Mouse (Mus musculus): ENCODE data around the gene Cuta.
"Not testable (repeated sequence)": the region's sequence is repeated elsewhere in the genome, so short reads cannot be mapped to it uniquely, and the experiment has no call there.

The Cuta gene

DNA sequence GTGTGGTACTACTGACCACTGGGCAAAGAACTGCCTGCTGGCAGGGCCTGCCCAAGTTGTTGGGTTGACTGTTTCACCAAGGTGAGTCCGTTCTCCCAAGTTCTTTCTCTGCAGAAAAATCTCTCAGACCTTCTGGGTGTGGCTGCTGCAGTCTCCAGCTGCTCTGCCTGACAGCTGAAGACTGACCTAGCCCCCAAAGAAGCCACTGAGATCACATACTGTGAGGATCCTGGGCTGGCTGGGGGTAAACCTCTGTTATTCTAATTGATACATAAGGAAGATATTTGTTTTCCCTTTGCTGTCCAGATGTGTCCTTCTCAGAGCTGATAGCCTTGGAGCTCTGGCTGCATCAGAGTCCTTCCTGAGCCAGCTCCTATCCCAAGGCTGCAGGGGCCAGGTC, 24.1 kb downstream of the Cuta start:
- in situ Hi-C loops (cut with MboI; ENCODE audit: low pct_unique_long_range_greater_than_20kb in 1 of 2, low sequenced_read_pairs in 2 of 2, unreplicated experiment in 1 of 2): no loop called here

DNA sequence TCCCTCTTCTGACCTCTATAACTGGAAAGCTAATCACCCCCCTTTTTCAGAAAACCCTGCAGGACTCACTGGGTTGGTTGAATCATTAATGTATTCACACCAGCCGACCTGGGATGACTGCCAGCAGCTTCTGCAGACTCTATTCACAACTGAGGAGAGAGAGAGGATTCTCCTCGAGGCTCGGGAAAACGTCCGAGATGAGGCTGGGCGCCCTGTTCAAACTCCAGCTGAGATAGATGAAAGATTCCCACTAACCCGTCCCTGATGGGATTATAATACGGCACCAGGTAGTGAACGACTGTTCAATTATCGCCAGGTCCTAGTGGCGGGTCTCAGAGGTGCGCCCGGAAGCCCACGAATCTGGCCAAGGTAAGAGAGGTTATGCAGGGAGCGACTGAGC, 31.9 kb downstream of the Cuta start:
- in situ Hi-C loops (cut with MboI; ENCODE audit: low pct_unique_long_range_greater_than_20kb in 1 of 2, low sequenced_read_pairs in 2 of 2, unreplicated experiment in 1 of 2): not testable (repeated sequence)

DNA sequence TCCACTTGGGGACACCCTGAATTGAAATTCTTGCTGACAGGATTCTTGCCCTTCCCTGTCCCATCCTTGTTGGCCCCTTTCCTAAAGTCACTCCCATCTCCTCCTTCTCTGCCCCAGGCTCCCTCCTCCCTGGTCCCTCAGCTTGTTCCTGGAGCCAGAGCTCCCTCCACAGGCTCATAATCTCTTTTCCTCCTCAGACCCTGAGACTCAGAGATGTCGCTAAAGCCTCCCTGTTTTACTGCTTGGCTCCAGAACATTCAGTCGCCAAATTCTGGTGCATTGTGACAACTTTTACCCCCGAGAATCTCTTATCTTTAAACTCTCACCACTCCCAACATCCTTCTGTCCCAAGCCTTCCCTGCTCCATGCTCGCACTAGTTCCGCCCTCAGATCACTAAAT, 35.0 kb downstream of the Cuta start:
- in situ Hi-C loops (cut with MboI; ENCODE audit: low pct_unique_long_range_greater_than_20kb in 1 of 2, low sequenced_read_pairs in 2 of 2, unreplicated experiment in 1 of 2): no loop called here

DNA sequence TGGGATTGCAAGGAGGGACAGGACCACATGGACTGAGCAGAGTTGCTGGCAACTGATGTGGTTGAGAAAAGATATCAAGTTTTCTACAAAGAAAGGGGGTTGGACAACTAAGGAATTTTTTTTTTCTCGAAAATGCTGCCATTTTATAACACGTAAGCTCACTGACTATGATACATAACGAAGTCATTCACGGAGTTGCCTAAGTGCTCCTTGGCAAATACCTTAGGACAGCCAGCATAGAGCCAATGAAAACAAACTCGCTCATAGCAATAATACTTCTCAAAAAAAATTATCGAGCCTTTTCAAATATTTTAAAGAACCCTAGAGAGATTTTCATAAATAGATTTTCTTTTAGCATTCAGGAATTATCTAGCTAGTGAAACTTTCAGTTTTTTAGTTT, 38.5 kb downstream of the Cuta start:
- in situ Hi-C loops (cut with MboI; ENCODE audit: low pct_unique_long_range_greater_than_20kb in 1 of 2, low sequenced_read_pairs in 2 of 2, unreplicated experiment in 1 of 2): no loop called here

DNA sequence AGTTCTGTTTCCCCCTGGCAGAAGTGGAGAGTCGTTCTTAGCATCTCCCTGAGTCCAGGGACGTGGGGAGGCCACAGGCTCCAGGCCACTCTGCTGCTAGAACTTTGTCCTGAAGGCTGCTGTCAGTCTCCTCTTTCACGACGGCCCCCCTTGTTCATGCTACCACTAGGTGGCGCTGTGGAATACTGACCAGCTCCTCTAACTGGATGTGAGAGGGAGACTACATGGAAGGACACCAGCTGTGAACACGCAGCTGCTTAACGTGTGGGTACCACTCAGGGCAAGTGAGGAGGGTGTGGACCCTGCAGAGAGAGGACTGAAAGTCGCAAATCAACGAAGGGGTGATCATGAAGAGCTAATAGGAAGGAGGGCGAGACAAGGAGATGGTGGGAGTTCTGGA, 43.8 kb downstream of the Cuta start:
- in situ Hi-C loops (cut with MboI; ENCODE audit: low pct_unique_long_range_greater_than_20kb in 1 of 2, low sequenced_read_pairs in 2 of 2, unreplicated experiment in 1 of 2): loop anchor here in 1 of 2 experiments (25.0 kb wide), 2 partner anchors 183 to 433 kb away; partner anchors contain the start of gene Crebrf

DNA sequence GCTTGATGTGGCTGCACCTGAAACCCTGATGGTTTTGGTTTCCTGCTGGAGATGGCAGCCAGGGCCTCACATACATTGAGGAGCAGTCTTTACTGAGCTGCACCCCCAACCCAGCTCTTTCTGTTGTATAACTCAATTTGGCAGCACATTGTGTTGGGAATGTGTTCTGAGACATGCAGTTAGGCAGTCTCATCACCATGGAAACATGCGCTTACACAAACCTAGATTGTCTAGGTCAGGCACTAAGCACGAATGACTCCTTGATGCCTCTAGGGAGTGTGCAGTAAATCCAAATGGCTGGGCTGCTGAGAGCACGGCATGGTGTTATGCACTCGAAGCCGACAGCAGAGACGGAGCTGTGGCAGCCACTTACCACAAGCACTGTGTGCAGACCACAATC, 45.0 kb downstream of the Cuta start:
- in situ Hi-C loops (cut with MboI; ENCODE audit: low pct_unique_long_range_greater_than_20kb in 1 of 2, low sequenced_read_pairs in 2 of 2, unreplicated experiment in 1 of 2): loop anchor here in 1 of 2 experiments (25.0 kb wide), 2 partner anchors 182 to 432 kb away; partner anchors contain the start of gene Crebrf

DNA sequence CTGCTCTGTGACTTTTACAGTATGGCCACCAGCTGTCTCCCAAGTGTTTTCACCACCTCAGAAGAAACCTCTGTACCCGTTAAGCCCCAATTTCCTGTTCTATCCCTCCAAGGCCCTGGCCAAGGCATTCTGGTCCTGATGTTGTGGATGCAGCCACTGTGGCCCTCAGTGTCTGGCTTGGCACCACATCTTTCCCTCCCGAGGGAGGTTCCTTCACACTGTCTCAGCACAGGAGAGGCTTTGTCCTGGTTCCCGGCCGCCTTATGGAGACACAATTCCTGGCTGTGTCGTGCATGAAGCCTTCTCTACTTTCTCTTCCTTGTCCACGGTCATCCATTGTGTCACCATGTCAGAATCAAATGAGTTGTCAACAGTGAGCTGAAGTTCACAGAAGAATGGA, 45.9 kb downstream of the Cuta start:
- in situ Hi-C loops (cut with MboI; ENCODE audit: low pct_unique_long_range_greater_than_20kb in 1 of 2, low sequenced_read_pairs in 2 of 2, unreplicated experiment in 1 of 2): loop anchor here in 1 of 2 experiments (25.0 kb wide), 2 partner anchors 181 to 431 kb away; partner anchors contain the start of gene Crebrf

DNA sequence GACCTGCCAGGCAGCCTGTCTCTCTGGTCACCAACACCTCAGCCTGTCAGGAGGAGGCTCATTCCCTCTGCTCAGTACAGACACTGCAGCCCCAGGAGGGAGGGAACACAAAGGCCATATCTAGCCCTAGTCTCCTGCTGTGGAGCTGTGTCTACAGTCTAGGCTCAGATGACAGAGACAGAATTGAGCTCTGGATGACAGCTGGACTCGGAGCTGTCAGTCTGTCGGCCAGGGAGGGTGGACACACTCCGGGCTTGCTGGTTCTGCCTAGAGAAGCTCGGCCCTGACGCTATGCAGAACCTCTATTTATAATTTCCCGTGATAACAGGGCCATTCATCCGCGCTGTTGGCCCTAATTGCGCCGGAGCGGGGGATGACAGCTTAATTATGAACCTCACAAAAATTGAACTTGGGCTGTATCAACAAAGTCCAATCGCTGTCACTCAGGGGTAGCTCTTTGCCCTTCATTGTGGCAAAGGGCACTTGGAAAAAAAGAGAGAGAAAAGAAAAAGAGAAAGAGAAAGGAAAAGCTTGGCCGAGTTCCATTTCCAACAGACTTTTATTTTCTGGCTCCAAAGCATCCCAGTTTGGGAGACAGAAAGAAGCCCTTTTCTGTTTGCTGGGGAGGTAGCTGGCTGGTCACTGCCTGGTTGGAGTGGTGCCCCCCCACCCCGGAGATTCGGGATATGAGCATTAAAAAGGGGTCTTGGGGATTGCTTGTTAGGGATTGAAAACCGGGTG, 46.6 kb downstream of the Cuta start:
- in situ Hi-C loops (cut with MboI; ENCODE audit: low pct_unique_long_range_greater_than_20kb in 1 of 2, low sequenced_read_pairs in 2 of 2, unreplicated experiment in 1 of 2): loop anchor here in 1 of 2 experiments (25.0 kb wide), 2 partner anchors 181 to 431 kb away; partner anchors contain the start of gene Crebrf

DNA sequence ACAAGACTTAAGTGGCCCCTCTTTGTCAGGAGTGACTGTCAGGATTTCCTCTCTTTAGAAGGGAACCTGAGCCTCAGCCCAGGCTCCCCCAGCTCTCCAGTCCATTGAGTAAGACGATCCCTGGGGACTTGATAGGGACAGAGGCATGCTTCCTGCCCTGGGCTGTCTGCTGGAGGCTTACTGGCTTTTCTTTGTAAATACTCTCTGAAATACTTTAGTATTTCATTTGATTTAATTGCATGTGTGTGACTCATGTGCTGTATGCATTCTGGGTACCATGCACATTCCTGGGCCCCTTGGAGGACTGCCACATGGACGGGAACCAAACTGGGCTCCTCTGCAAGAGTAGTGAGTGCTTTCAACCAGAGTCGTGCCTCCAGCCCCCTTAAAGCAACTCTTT, 51.4 kb downstream of the Cuta start:
- in situ Hi-C loops (cut with MboI; ENCODE audit: low pct_unique_long_range_greater_than_20kb in 1 of 2, low sequenced_read_pairs in 2 of 2, unreplicated experiment in 1 of 2): loop anchor here in 1 of 2 experiments (25.0 kb wide), 2 partner anchors 176 to 426 kb away; partner anchors contain the start of gene Crebrf

DNA sequence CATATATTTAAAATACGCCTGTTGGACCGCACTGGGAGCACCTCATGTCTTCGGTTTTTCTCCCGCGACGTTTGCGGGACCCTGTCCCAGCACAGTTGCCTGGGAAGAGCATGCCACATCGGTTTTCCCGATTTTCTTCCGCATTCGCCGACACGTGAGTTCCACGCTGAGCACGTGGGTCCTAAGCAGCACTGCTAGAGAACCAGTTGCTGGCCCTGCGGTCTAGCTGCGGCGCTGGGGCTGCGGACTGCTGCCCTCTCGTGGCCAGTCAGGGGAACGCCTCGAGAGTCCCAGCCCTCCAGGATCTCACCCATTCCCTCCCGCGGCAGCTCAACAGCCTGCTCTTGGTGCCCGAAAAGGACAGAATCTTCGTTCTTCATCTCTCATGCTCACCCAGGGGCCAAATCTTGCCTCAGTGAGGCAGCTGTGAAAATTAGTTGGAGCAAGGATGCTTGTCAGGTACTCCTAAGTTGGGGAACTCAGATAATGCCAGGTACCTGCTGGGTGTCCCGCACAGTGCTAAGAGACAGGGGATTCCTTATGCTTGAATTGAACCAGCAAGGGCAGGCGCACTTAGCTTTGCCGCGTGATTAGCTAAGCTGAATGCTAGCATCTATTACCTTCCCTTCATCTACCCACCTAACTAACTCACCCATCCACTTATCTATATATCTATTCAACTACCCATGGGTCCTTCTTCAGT, 53.2 kb downstream of the Cuta start:
- in situ Hi-C loops (cut with MboI; ENCODE audit: low pct_unique_long_range_greater_than_20kb in 1 of 2, low sequenced_read_pairs in 2 of 2, unreplicated experiment in 1 of 2): loop anchor here in 1 of 2 experiments (25.0 kb wide), 2 partner anchors 174 to 424 kb away; partner anchors contain the start of gene Crebrf

DNA sequence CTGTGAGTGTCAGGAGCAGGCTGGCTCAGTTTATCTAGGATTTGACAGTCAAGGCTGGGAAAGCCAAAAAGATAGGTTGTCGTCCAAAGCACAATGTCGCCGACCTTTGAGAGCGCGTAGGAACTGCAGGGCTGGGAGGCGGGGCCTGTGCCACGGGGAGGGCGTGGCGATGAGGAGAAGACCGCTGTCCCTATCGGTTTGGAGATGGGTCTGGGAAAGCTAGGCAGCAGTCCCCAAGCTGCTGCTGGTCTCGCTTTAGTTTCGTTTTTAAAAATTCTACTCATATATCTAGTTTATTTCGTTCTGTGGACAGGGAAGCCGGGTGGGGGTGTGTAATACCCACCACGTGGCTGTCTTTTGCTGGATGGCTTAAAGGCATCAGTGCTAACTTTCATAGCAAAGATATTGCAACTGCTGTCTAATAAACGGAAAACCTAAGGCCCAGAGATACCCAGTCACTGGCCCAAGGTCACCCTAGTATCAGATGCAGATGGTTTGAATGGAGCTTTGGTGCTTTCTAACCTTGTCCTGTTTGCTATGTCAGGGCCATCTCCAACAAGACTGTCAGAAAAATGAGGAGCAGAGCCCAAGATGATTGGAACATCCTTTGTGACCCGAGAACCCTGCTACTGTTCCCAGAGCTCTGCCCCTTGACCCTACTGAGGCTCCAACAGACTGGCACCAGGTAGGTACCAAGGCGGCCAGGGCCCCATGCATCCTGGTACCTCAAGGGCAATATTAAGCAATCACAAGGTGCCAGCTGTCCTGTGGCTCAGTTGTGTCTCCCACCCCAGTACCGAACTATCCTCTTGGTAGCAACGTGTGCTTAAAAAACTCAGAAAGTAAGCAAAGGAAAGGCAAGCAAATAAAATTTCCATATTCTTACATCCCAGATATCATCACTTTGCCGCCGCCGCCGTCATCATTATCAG, 54.1 kb downstream of the Cuta start:
- in situ Hi-C loops (cut with MboI; ENCODE audit: low pct_unique_long_range_greater_than_20kb in 1 of 2, low sequenced_read_pairs in 2 of 2, unreplicated experiment in 1 of 2): loop anchor here in 1 of 2 experiments (5.0 to 25.0 kb wide), 3 partner anchors 88 to 423 kb away; partner anchors contain the start of gene Crebrf
